Mouse (Mus musculus) frontal cortex, postnatal 25 days (tissue): Measurements from ENCODE around the gene Rhd.

Experiments
- DNase-seq, 2 experiments: peaks; one replicate each; pipeline ENCODE4 v3.0.0; 2022; ENCODE audit warnings: low spot score in 2 of 2

The Rhd gene

GRCm38 (mm10) chr4:134856501-134856900, 7.8 kb upstream of the Rhd start:
- DNase-seq: no peak

DNA sequence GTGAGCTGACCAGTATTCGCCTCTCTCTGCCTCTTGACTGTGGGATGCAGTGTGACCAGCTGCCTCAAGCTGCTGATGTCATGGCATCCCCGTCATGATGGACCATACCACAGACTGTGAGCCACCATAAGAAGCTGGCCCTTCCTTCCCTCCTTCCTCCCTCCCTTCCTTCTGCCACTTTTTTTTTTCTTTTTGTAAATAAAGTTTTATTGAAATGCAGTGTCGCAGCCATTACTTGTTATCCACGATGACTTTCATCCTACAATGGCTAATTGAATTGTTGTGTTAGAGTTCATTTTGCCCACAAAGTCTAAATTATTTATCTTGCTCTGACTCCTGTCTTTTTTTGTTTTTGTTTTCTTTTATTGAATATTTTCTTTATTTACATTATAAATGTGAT, 5.8 kb upstream of the Rhd start:
- DNase-seq: no peak

DNA sequence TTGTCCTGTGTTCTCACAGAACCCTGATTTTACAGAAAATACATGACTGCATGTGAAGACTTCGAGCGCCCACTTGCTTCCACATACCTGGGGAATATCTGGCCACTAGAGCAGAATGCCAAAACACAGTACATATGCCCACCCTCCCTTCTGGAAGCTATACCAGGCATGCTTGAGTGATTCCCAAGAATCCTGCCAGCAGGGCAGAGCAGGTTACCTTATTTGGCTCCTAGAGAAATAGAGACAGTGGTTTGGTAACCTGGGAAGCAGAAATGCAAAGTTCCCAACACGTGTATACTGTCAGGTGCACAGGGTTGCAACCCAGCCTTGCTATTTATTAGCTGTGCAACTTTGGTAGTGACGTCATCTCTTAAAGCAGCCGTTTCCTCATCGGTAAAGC, 2.5 kb upstream of the Rhd start:
- no peak for DNase-seq

GRCm38 (mm10) chr4:134862996-134863395, 1.3 kb upstream of the Rhd start:
- no peak for DNase-seq

DNA sequence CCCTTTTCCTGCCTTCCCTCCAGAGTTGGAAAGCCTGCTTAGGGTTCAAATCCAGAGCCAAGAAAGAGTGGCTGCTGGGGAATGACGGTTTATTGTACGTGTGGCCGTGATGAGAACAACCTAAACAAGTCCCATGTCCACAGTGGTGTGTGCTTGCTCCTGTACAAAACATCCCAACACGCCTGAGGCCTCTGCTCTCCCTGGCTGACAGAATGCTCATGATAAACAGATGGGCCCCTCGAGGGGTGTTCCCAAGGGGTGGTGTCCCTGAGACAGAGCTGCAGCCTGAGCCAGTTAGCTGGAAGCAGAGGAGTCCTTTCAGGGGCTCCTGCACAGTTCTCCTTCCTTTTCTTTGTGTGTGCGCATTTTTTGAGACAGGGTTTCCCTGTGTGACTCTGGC, 1.0 kb downstream of the Rhd start:
- no peak for DNase-seq

GRCm38 (mm10) chr4:134865789-134866188, 1.5 kb downstream of the Rhd start:
- DNase-seq: no peak

DNA sequence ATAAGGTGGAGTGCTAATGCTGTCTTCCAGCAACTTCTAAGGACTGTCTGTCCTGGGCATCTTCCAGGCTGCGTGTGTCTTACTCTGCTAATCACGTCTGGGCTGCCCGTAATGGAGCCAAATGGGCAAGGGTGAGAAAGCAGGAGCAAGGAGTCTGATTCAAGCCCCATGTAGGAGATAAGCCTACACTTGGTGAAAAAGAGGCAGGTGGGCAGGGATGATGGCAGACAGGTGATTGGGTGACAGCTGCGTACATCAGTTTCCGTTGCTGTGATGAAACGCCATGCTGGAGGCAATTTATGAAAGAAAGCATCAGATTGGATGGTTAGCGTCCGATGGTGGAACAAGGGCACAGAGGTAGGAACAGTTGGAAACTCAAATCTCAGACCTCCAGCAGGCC, 2.9 kb downstream of the Rhd start:
- no peak for DNase-seq

DNA sequence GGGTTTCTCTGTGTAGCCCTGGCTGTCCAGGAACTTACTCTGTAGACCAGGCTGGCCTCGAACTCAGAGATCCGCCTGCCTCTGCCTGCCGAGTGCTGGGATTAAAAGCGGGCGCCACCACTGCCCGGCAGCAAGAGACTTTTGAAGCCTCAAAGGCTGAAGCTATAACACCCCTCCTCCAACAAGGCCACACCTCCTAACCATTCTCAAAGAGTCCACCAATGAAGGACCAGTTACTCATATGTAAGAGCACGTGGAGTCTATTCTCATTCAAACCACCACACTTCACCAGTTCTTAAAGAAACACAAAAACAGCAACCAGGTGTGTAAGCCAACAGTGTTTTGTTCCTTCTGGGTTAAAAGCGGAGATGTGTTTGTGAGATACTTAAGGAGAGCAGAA, 3.3 kb downstream of the Rhd start:
- no peak for DNase-seq

DNA sequence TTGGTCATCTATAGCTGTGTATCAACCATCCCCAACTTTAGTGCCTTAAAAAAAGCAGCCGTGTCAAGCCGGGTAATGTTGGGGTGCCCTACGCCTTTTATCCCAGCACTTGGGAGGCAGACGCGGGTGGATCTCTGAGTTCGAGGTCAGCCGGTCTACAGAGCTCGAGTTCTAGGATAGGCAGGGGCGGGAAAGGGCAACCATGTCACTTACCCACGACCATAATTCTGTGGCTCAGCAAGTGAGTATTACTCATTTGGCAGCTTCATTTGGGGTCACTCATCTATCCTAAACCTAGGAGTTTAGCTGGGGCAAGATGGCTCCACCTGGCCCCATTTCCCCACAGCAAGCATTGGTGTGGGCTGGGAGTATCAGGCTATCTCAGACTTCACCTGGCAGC, 3.7 kb downstream of the Rhd start:
- DNase-seq: no peak

GRCm38 (mm10) chr4:134868490-134868889, 4.2 kb downstream of the Rhd start:
- no peak for DNase-seq

DNA sequence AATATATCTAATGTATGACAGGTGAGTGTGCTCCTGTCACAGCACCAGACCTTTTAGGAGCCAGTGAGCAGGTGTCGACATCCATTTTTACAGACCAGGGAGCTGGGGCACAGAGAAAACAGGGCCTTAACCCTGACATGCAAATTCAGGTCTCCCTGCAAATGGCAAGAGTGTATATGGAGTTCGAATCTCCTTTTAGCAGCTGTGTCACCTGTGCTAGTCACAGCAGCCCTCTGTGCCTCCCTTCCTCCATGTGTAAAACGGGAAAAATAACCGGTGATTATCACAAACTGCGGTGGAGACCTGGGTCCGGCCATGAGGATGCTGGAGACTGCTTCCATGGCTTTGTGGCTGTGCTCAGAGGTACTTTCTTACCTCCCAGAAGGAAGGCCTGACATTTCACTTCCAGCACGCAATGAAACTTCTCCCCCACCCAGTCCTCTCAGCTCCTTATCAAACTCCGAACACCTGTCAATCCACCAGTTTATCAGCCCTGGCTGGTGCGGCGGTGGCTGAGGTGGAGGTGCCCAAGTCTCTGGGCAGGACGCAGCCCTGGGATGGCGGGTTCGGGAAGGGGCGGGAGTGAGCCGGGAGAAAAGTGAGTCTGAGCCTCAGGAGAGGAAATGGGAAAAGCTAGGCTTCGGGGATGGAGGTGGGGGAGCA, 4.9 kb downstream of the Rhd start:
- no peak for DNase-seq

- no peak for DNase-seq
These were observed 5.6 kb downstream of the Rhd start for GRCm38 (mm10) chr4:134869815-134870375.

GRCm38 (mm10) chr4:134871477-134871876, 7.1 kb downstream of the Rhd start:
- no peak for DNase-seq

DNA sequence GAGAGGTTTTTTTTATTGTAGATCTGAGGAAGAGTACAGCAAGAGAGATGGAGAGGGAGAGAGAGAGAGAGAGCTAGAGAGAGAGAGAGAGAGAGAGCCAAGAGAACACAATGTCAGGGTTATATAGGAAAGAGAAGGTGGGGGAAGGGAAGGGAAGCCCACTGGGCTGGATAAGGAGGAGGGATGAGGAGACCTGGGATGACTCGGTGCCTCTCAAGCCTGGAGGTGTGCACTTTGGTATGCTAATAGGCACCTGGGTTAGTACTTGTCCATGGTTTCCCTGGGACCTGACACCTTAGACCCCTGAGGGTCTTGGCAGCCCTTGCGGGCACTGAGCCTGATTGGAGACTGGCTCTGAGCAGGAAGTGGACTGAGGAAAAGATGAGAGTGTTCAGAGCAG, 7.6 kb downstream of the Rhd start:
- DNase-seq: no peak

GRCm38 (mm10) chr4:134876171-134876570, 11.8 kb downstream of the Rhd start:
- no peak for DNase-seq

GRCm38 (mm10) chr4:134879410-134879981, 15.2 kb downstream of the Rhd start:
- DNase-seq: peak; percentile 50 to 52

DNA sequence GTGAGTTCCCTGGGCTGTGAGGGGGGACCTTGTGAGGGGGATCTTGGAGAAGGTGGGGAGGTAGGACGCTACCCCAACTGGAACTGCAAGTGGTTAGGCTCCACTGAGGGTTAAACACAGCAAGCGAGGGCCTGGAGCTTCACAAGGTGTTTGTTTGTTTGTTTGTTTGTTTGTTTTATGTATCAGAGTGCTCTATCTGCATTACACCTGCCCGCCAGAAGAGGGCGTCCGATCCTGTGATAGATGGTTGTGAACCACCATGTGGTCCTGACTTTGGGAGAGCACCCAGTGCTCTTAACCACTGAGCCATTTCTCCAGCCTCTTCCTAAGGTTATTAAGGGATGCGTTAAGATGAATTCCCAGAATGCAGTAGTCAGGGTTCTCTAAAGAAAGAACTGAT, 15.7 kb downstream of the Rhd start:
- DNase-seq: no peak

DNA sequence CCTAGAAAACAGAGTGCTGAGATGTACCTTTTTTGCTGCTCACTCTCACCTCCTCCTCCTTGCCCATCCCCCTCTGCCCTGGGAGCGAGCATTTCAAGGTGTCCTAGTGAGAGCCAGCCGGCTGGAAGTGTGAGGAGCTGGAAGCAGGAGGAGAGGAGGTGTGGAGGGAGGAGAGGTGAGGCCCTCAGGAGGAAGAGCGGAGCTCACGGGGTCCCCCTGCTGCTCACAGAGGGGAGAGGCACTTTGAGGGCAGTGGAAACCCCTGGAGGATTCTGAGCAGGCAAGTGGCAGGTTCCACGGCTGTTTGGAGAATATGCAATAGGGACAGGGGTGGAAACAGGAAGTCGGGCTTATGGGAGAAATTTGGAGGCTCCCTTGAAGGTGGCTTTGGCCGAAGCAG, 18.9 kb downstream of the Rhd start:
- DNase-seq: no peak

DNA sequence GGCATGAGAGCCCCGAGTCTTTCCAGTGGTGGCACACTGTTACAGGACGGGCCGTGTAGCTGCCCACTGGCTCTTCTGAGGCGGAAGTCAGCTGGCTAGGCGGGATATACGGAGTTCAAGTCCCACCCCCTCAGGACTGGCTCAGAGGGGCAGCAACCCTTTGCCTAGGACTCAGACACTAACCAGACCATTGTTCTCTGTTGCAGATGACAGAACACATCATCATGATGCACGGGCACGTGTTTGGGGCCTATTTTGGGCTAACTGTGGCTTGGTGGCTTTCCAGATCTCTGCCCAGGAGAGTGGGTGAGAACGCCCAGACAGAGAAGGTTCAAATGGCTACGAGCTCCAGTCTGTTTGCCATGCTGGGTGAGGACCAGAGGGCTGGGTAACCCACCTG, 19.5 kb downstream of the Rhd start:
- DNase-seq: no peak

- no peak for DNase-seq
These were observed 20.0 kb downstream of the Rhd start for GRCm38 (mm10) chr4:134884364-134884763.

DNA sequence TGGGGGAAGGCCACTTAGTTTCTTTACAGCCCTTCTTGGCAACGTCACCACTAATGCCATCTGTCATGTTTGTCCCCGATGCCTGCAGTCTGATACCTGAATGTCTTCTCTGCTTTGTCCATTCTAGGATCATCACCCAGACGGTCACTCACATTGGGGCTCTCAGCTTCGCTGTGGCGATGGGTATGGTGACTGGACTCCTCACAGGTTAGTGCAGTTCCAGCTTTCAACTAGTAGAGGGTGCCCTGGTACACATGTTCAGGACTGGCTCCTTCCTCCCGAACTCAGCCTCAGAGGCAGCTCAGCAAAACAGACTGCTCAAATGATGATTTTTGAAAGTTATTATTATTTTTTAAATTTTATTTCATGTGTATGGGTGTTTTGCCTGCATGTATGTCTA, 27.8 kb downstream of the Rhd start:
- DNase-seq: peak; percentile 44 to 46

- no peak for DNase-seq
These were observed 32.9 kb downstream of the Rhd start for GRCm38 (mm10) chr4:134897256-134897655.

DNA sequence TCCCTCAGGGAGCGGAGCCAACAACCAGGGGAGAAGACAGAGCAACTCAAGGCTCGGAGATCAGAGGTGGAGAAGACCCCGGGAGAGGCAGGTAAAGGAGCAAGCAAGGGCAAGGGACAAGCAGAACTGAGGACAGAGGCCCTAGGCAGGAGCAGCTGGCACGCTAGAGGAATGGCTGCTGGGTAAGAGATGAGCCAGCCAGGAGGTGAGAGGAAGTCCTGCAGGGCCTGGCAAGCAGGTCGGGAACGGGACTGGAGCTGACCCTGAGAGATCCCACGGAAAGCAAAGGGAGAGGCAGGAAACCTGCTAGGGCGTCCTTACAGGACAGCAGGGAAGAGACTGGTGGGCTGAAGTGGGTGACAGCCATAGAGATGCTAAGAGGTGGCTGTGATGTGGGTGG, 36.8 kb downstream of the Rhd start:
- DNase-seq: no peak

GRCm38 (mm10) chr4:134903046-134903445, 38.7 kb downstream of the Rhd start:
- DNase-seq: no peak
